Mouse (Mus musculus): Measurements from ENCODE around the gene Exph5. TPM values are rescaled to one million over a fixed set of nuclear protein-coding genes. Genes with fewer than 3 reads are reported as not detected.

Exph5 gene
- polyA plus RNA-seq, 1 experiment from 2014 or later = 0.16 TPM

GRCm38 (mm10) chr9:53376820-53377219 lies 75.3 kb downstream of the Exph5 start:
- WGBS (ENCODE audit: insufficient replicate concordance) = 69% methylated on average over 13 of the region's 13 CpGs
- no peak for ATAC-seq (ENCODE audit: low read depth)
- Histone ChIP-seq H3K9ac (no peak overlapping the region), H3K4me1 (replicated peaks) (no peaks in the 10 kb centered on the region), H3K36me3 (no peaks in the 10 kb centered on the region), H3K4me3 (replicated peaks) (no peak overlapping the region), H3K27ac (no peak overlapping the region), H3K9me3 (replicated peaks) (no peaks in the 10 kb centered on the region), H3K4me2 (no peak overlapping the region), H3K27me3 (no peaks in the 10 kb centered on the region)
- DNase-seq = no peak

- Histone ChIP-seq H3K9me3 (replicated peaks) (no peaks in the 10 kb centered on the region), H3K4me1 (replicated peaks) (no peaks in the 10 kb centered on the region)
Measured at GRCm38 (mm10) chr9:53377597-53377996, 76.1 kb downstream of the Exph5 start.

GRCm38 (mm10) chr9:53378171-53378570 lies 76.7 kb downstream of the Exph5 start:
- Histone ChIP-seq H3K36me3 (no peaks in the 10 kb centered on the region), H3K27ac (no peak overlapping the region), H3K4me3 (replicated peaks) (no peak overlapping the region), H3K9ac (no peak overlapping the region), H3K9me3 (replicated peaks) (no peaks in the 10 kb centered on the region), H3K27me3 (peaks cover 9% of the 10 kb centered on the region), H3K4me1 (replicated peaks) (no peaks in the 10 kb centered on the region), H3K4me2 (no peak overlapping the region)
- DNase-seq (no peak), ATAC-seq (ENCODE audit: low read depth) (no peak)
- 64% methylated on average over 3 of the region's 3 CpGs for WGBS (ENCODE audit: insufficient replicate concordance)

More at GRCm38 (mm10) chr9:53377597-53377996, 76.1 kb downstream of the Exph5 start:
- Histone ChIP-seq H3K4me3 (replicated peaks) (no peak overlapping the region), H3K4me2 (no peak overlapping the region), H3K36me3 (no peaks in the 10 kb centered on the region), H3K9ac (no peak overlapping the region), H3K27ac (no peak overlapping the region), H3K27me3 (peaks cover 3% of the 10 kb centered on the region; the same call in 1 of the 2 replicates)
- DNase-seq (no peak), ATAC-seq (ENCODE audit: low read depth) (no peak)
- WGBS (ENCODE audit: insufficient replicate concordance) = 44% methylated on average over 5 of the region's 5 CpGs

- H3K4me3 ChIP-seq (replicated peaks) = no peak overlapping the region
- no peak for DNase-seq
- 22% methylated on average over 2 of the region's 2 CpGs for WGBS (ENCODE audit: insufficient replicate concordance)
- no peak for ATAC-seq (ENCODE audit: low read depth)
- H3K4me1 ChIP-seq (replicated peaks) = peaks cover 12% of the 10 kb centered on the region; the same call in 1 of the 2 replicates
- no peak overlapping the region for H3K27ac ChIP-seq
- H3K4me2 ChIP-seq = no peak overlapping the region
- no peaks in the 10 kb centered on the region for H3K36me3 ChIP-seq
- H3K9me3 ChIP-seq (replicated peaks) = no peaks in the 10 kb centered on the region
- H3K27me3 ChIP-seq = peaks cover 26% of the 10 kb centered on the region
- H3K9ac ChIP-seq = no peak overlapping the region
Measured at GRCm38 (mm10) chr9:53380595-53380994, 79.1 kb downstream of the Exph5 start.

- Histone ChIP-seq H3K4me1 (replicated peaks) (peaks cover 12% of the 10 kb centered on the region; the same call in 1 of the 2 replicates), H3K4me2 (no peak overlapping the region), H3K9me3 (replicated peaks) (no peaks in the 10 kb centered on the region), H3K27ac (no peak overlapping the region), H3K4me3 (replicated peaks) (no peak overlapping the region), H3K36me3 (no peaks in the 10 kb centered on the region), H3K27me3 (peaks cover 26% of the 10 kb centered on the region), H3K9ac (no peak overlapping the region)
- WGBS (ENCODE audit: insufficient replicate concordance) = 62% methylated on average over 5 of the region's 5 CpGs
- DNase-seq = no peak
- ATAC-seq (ENCODE audit: low read depth) = no peak
Measured at GRCm38 (mm10) chr9:53381113-53381615, 79.7 kb downstream of the Exph5 start.

GRCm38 (mm10) chr9:53383951-53384866 lies 82.7 kb downstream of the Exph5 start, which contains the start of gene Kdelc2:
TSS of gene Kdelc2 (plus strand) at chr9:53384025.
- Histone ChIP-seq H3K9ac (peak within 1 kb of the TSS; percentile 72), H3K27ac (peak within 1 kb of the TSS; percentile 76), H3K9me3 (replicated peaks) (no peaks in the 10 kb centered on the region), H3K36me3 (no peaks in the 10 kb centered on the region), H3K27me3 (peaks cover 26% of the 10 kb centered on the region), H3K4me2 (peak within 1 kb of the TSS; percentile 77), H3K4me1 (replicated peaks) (peaks cover 12% of the 10 kb centered on the region; the same call in 1 of the 2 replicates), H3K4me3 (replicated peaks) (peak within 1 kb of the TSS; percentile 66)
- ATAC-seq (ENCODE audit: low read depth) = peak; percentile 74
- peak; percentile 17 for DNase-seq
- under 1% methylated on average over 75 of the region's 75 CpGs for WGBS (ENCODE audit: insufficient replicate concordance)

GRCm38 (mm10) chr9:53384873-53385272 lies 83.4 kb downstream of the Exph5 start:
- 24% methylated on average over 8 of the region's 8 CpGs for WGBS (ENCODE audit: insufficient replicate concordance)
- no peaks in the 10 kb centered on the region for H3K9me3 ChIP-seq (replicated peaks)
- peaks cover 12% of the 10 kb centered on the region; the same call in 1 of the 2 replicates for H3K4me1 ChIP-seq (replicated peaks)
- H3K9ac ChIP-seq = peak overlapping the region; percentile 72; the same call in 1 of the 2 replicates
- H3K27me3 ChIP-seq = peaks cover 26% of the 10 kb centered on the region
- DNase-seq (no peak), ATAC-seq (ENCODE audit: low read depth) (0 out of 2 replicates have a peak, but pooled peaks have one; percentile 22)
- no peak overlapping the region; the same call in 1 of the 2 replicates for H3K27ac ChIP-seq
- no peaks in the 10 kb centered on the region for H3K36me3 ChIP-seq
- peak overlapping the region; percentile 66 for H3K4me3 ChIP-seq (replicated peaks)
- H3K4me2 ChIP-seq = peak overlapping the region; percentile 77

- Histone ChIP-seq H3K9ac (no peak overlapping the region), H3K4me1 (replicated peaks) (peaks cover 12% of the 10 kb centered on the region; the same call in 1 of the 2 replicates), H3K36me3 (0 out of 2 replicates have a peak, but pooled peaks cover 5% of the 10 kb centered on the region), H3K27me3 (peaks cover 25% of the 10 kb centered on the region), H3K27ac (no peak overlapping the region), H3K9me3 (replicated peaks) (no peaks in the 10 kb centered on the region), H3K4me2 (no peak overlapping the region), H3K4me3 (replicated peaks) (no peak overlapping the region)
- ATAC-seq (ENCODE audit: low read depth) = no peak
- 41% methylated on average over 2 of the region's 2 CpGs for WGBS (ENCODE audit: insufficient replicate concordance)
- no peak for DNase-seq
Measured at GRCm38 (mm10) chr9:53387431-53387830, 86.0 kb downstream of the Exph5 start.

- H3K4me1 ChIP-seq (replicated peaks) = peaks cover 12% of the 10 kb centered on the region; the same call in 1 of the 2 replicates
- H3K9ac ChIP-seq = no peak overlapping the region
- H3K27me3 ChIP-seq = peaks cover 12% of the 10 kb centered on the region
- H3K4me3 ChIP-seq (replicated peaks) = no peak overlapping the region
- DNase-seq = no peak
- H3K36me3 ChIP-seq = 0 out of 2 replicates have a peak, but pooled peaks cover 5% of the 10 kb centered on the region
- no peaks in the 10 kb centered on the region for H3K9me3 ChIP-seq (replicated peaks)
- WGBS (ENCODE audit: insufficient replicate concordance) = 75% methylated on average over 3 of the region's 3 CpGs
- H3K27ac ChIP-seq = no peak overlapping the region
- H3K4me2 ChIP-seq = no peak overlapping the region
- ATAC-seq (ENCODE audit: low read depth) = no peak
Measured at GRCm38 (mm10) chr9:53389109-53389508, 87.6 kb downstream of the Exph5 start.

- Histone ChIP-seq H3K4me2 (no peak overlapping the region), H3K36me3 (0 out of 2 replicates have a peak, but pooled peaks cover 5% of the 10 kb centered on the region), H3K27ac (no peak overlapping the region), H3K27me3 (0 out of 2 replicates have a peak, but pooled peaks cover 3% of the 10 kb centered on the region), H3K9ac (no peak overlapping the region), H3K4me3 (replicated peaks) (no peak overlapping the region), H3K4me1 (replicated peaks) (peaks cover 1% of the 10 kb centered on the region; the same call in 1 of the 2 replicates), H3K9me3 (replicated peaks) (no peaks in the 10 kb centered on the region)
- WGBS (ENCODE audit: insufficient replicate concordance) = 66% methylated on average over 7 of the region's 7 CpGs
- DNase-seq (no peak), ATAC-seq (ENCODE audit: low read depth) (no peak)
Measured at GRCm38 (mm10) chr9:53390136-53390535, 88.7 kb downstream of the Exph5 start.

- no peak overlapping the region for H3K9ac ChIP-seq
- peaks cover 2% of the 10 kb centered on the region; the same call in 1 of the 2 replicates for H3K4me1 ChIP-seq (replicated peaks)
- H3K27me3 ChIP-seq = no peaks in the 10 kb centered on the region
- no peak overlapping the region for H3K4me2 ChIP-seq
- H3K4me3 ChIP-seq (replicated peaks) = no peak overlapping the region
- H3K36me3 ChIP-seq = 0 out of 2 replicates have a peak, but pooled peaks cover 4% of the 10 kb centered on the region
- no peak overlapping the region for H3K27ac ChIP-seq
- H3K9me3 ChIP-seq (replicated peaks) = no peaks in the 10 kb centered on the region
- 64% methylated on average over 13 of the region's 13 CpGs for WGBS (ENCODE audit: insufficient replicate concordance)
- DNase-seq (no peak), ATAC-seq (ENCODE audit: low read depth) (peak; percentile 31; the same call in 1 of the 2 replicates)
Measured at GRCm38 (mm10) chr9:53397685-53398387, 96.4 kb downstream of the Exph5 start.

All from liver, embryonic 13.5 days (tissue).